Mouse (Mus musculus): ENCODE results near the gene 1700088E04Rik.

1700088E04Rik gene

DNA sequence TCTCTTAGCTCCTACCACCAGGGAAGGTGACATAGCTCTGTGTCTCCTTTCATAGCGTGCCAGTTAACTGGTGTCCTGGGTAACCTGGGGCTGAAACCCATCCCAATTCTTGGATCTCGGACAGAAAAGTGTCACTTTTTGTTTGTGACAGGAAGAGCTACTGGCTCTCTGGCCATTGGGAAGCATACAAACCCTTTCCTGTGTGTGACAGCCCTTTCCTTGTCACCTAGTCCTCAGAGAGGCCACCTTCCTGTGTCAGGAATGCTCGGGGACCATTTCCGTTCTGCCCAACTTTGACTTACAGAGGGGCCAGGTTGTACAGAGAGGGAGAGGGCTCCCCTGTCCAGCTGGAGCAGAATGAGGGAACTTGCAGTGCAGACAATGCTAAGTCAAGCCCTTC is 41.6 kb downstream of the 1700088E04Rik start:
- in situ Hi-C loops (cut with MboI, MseI), result no loop called here

DNA sequence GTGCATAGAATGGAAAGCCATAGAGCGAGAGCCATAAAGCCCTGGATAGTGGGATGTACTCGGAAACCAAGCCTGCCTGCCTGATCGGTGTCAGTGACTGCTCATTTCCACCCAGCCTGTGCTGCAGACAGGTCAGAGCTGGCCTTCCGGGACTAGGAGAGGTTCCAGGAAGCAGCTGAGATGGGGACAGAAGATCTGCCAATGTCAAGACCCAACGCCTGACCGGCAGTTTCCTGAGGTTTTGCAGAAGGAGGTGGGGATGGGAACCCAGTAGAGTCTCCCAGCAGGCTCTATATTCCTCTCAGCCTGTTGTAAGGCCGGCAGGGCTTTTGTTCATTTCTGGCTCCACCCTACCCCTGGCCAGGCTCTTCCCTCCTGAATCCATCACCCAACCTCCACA is 42.2 kb downstream of the 1700088E04Rik start:
- in situ Hi-C loops (cut with MboI, MseI), result no loop called here

DNA sequence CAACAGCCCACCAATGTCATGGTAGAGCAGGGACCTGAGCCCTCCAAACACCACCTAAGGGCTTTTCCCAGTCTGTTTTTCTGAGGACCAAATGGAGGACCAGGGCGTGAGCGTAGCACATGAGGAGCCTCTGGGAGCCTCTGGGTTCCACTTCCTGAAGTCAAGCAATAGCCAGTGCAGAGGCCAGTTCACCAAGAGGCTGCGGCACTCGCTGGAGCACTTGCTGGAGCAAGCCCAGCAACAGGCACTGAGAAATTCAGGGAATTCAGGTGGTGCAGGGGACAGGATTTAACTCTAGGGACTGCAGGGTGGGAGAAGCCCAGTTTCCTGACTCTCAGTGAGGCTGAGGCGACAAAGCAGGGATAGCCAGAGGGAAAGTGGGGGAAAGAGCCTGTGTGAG is 42.8 kb downstream of the 1700088E04Rik start:
- in situ Hi-C loops (cut with MboI, MseI), result no loop called here

DNA sequence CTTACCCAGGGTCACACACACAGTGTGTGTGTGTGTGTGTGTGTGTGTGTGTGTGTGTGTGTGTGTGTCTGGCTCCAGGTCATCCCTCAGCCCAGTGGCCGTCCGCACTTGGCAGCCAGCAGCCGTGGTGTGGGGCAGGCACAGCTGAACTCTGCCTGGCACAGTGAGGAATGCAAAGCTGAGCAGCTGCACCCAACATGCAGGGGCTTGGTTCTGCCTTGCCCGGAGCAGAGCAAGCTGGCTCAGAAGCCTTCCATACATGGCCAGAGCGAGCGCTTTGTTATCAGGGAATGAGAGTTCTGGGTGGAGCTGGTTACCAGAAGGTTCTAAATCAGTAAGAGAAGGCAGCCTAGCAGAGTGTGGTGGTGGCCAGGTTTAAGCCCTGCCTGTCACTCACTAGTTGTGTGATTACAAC is 43.4 kb downstream of the 1700088E04Rik start:
- in situ Hi-C loops (cut with MboI, MseI), result no loop called here

DNA sequence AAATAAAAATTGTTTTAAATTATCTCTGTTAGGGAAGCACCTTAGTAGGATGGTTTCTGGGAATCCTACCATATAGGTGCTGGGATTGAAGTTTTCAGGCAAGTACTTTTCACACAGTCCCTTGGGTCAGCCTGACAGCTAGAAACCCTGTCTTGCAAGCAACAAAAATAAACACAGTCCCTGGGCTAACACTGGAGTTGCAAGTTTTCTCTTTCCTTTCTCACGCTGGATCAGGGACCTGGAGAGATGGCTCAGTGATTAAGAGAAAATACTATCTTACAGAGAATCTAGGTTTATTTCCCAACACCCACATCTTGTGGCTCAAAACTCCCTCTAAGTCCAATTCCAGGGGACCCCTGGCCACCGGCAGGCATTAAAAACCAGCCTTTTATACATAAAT is 43.9 kb downstream of the 1700088E04Rik start:
- in situ Hi-C loops (cut with MboI, MseI), result no loop called here

DNA sequence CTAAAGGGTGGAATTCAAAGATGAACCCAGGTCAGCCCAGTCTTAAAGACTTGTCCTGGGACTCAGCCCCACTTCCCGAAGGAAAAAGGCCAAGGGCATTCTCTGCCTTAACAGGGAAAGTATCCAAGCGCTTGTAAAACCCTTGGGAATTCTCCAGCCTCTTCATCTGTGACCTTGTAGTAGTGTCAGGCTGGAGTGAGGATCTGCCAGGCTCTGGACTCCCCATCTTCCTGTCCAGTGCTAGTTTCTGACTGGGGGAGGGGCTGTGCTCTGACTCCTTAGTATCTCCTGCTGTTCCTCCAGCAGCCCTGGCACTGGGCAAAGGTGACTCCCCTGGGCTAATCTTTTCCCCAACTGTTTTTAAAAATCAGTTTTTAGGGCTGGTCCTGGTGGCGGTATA is 44.5 kb downstream of the 1700088E04Rik start:
- in situ Hi-C loops (cut with MboI, MseI), result no loop called here

DNA sequence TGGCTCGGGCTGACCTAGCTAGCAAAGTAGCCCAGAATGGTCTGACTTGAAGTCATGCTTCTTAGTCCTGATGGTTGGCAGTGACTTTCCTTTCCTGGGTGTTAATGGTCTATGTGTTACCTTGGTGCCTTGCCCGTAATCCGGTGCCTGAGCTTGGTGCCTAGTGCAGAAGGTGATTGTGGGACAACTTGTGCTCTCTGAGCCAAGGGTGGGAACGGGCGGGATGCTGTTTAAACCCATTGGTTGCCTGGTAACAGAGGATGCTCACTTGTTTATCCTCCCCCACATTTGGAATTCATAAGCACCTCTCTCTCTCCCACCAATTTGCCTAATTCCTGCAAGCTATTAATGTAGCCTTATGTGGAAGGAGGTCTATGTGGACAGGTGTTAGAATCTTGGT is 45.6 kb downstream of the 1700088E04Rik start:
- in situ Hi-C loops (cut with MboI, MseI), result no loop called here

DNA sequence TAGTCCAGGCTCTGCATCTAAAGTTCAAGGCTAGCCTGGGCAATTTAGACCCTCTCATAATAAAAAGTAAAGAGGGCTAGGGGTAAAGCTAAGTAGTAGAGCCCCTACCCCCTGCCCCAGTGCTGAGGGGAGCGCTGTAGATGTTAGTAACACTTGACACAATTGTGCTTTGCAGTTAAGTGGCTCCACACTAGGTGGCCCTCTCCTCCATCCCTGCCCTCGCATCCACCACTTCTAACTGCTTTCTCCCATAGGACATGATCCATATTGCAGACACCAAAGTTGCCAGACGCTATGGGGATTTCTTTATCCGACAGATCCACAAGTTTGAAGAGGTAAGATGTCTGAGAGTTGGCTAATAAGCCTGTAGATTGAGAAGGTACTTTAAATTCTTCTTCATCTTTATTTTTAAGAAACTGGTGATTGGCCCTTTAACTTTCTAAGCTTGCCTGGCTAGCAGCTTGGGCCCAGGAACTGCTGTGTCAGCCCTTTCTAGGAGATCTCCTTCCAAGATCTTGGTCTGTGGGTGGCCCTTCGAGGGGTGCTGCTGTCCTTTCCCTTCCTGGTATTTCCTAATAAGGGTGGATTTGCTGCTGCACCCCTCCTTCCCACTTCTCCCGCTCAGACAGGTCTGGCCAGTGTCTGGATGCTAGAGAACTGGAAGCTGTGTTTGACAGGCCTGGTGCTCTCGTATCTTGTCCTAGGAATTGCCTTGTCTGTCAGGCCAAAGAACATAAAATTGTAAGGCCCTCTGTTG is 47.8 kb downstream of the 1700088E04Rik start:
- in situ Hi-C loops (cut with MboI, MseI), result no loop called here

DNA sequence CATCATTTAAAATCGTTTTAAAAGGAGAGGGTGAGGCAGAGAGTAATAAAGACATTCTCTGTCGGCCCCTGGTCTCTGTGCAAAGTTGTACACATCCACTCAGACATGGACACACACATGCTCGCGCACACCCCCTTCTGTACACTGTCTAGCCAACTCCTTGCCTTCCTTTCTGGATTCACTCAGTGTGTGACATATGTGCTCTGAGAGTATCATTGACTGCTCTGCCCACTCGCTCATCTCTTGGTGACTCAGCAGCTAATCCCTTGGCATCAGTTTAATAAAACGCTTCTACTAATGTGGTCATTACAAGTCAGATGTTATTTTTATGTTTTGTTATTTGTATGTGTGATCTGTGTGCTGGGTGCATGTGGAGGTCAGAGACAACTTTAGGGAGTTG is 48.8 kb downstream of the 1700088E04Rik start:
- in situ Hi-C loops (cut with MboI, MseI), result no loop called here

DNA sequence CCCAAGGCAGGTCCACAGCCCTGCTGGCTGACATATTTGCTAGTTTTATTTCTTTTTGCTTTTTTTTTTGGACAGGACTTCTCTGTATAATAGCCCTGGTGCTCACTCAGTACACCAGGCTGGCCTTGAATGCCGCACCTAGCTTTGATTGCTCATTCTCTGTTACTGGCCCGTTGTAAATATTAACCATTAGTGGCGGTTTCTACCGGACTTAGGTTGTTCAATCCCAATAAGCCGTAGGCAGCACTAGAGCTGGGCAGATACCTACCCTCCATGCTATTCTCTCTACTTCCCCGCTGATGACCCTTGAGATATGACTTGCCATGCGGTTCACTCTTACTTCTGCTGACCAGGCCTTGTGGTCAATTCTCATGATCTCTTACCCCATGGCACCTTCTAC is 61.5 kb downstream of the 1700088E04Rik start:
- in situ Hi-C loops (cut with MboI, MseI), result no loop called here

Data from T-helper 1 cell (primary cell).